Mouse (Mus musculus) ES-Bruce4 (cell line): Measurements from ENCODE around the gene Zfp142.

Experiments used
- CTCF ChIP-seq: IDR thresholded peaks from one replicate; pipeline ENCODE4 v1.8.1; 2011; ENCODE audit warnings: low read depth, low read length
- EP300 ChIP-seq: IDR thresholded peaks from 2 replicates; pipeline ENCODE4 v1.6.1; 2011; ENCODE audit warnings: low read depth, low read length; ENCODE audit not compliant: insufficient read depth

DNA sequence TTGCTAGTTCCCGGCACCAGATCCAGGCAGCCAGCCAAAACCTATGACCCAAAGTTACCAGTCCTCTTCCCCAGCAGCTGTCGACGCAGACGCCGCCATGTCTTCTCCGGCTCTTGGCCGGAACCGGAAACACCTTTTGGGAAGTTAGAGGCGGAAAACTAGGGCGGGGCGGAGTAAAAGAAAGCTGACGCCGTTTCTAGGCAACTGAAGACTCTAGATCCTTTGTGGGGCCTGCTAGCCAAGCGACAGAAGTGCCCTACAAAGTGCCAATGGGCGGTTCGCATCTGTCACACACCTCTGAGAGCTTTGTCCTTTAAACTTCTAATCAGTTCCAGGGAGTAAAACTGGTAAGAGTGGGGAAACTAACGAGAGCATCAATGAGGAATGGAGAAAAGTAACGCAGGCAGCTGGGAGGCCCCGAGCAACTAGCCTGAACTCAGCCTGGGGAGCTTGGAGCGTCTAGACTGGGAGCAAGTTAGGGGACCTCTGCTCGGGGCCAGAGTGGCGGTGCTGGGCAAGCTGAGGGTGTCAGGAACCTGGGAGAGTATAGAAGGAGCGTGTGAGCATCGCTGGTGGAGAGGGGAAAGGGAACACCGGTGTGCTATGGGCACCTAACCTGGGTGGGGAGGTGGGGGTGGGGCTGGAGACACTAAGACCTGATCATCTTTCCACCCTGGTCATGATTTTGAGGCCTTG lies 13.4 kb upstream of the Zfp142 start, which contains the start of the genes Rnf25 and Stk36:
- no peak for TF ChIP-seq EP300
- no peak for TF ChIP-seq CTCF
